Mouse (Mus musculus) testis, adult 2 months (tissue): ENCODE results near the gene 5730596B20Rik.

ENCODE experiments used
- CTCF ChIP-seq: fragments of 200-500 bp; IDR thresholded peaks from 2 replicates; pipeline ENCODE4 v1.5.1; 2012; ENCODE audit warnings: low read depth, mild to moderate bottlenecking, inconsistent platforms, low read length, moderate library complexity; ENCODE audit not compliant: control insufficient read depth, insufficient read depth, insufficient replicate concordance
- POLR2A ChIP-seq: fragments of 200-500 bp; IDR thresholded peaks from 2 replicates; pipeline ENCODE4 v1.6.1; 2012; ENCODE audit warnings: low read depth, mild to moderate bottlenecking, inconsistent platforms, low read length, moderate library complexity; ENCODE audit not compliant: control insufficient read depth

DNA sequence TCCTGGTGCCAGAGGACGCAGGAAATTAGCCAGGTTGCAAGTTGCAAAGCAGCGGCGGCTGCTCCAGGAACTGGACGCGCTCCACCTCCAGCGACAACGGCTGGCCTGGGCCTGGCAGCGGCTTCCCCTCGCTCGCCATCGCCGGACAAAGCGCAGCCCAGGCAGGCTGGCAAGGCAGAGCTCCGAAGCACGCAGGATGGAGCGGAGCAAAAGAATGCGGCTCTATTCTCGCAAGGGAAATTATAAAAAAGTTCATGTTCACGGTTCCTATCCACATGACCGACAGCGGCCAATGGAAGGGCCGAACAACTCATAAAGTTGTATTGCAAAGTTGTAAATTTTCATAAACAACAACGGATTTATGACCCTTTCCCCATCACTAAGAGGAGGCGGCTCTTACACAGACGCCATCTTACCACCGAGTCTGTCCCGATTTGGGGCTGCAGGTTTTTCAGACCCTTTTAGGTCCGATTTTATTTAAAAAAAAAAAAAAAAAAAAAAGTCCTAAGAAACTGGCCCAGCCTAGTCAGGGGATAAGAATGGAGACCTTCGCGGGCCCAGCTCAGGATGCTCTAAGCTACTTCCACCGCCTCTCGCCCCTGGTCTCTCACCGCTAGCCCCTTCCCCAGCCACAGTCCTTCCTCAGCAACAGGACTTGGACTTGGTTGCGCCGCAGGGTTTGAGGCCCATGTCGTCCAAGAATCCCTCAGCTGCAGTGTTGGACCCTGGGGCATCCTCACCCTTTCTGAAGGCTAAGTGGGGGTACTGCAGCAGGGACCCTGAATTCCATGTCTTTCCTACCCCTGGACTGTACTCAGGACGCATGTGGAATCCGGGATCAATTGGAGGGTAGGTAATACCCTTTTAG lies 36.1 kb downstream of the 5730596B20Rik start, which contains the start of the genes Hoxa3 and Gm28308:
- TF ChIP-seq POLR2A, result no peak
- TF ChIP-seq CTCF, result no peak
